Mouse (Mus musculus): ENCODE measurements around the gene Ccdc152.

Gene Ccdc152

DNA sequence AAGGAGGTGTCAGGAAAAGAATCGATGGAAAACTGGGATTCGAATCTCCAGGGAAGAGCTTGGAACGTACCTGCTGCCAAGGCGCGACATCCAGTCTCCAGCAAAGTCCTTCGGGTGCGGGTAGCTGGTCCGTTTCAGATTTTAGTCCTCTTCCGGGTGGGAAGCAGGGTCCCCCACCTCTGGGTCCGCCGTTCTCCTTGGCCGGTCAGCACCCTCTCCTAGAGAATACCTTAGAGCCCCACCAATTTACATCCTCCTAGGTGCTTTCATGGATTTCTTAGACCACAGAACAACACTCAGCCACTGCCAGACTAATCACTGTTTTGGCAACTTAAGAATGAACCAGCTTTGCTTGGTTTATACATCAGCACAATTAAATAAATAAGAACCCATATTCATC, at the start of gene Ccdc152:
TSS of gene Ccdc152 (minus strand) at position 101 of the 400 bp plus-strand sequence.
- DNase-seq (ENCODE audit: low spot score) = no peak

DNA sequence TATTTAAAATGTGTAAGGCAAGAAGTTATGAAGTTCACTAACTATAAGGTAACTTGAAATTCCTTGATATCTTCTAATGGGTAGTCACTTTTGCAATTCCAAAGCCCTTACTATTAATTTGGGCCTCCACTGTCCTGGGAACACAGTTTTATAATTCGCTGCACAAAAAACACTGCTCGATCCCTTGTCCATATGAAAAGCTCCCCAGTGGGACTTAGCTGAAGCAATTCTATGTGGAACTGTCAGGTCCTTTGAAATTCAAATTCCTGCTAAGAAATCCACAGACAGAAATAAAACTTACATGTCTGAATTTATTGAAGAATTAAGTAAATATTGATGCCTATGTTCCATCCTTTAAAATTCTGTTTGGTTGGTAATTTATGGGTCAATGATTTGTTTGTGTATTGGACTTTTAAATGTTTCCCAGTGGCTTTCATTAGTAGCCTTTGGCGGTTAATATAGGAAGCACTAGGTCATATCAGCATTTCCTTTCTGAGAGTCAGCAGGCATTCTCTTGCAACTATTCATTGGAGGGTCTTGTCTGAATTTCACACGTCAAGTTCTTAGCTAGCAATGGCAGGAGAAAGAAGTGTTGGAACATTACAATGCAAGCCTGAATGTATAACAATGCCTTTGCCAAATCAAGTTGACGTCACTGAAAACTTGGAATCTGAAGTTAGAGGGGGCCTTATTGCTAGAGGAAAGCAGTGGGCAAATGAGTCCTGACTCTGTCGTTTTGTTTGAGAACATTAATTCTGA, 46.2 kb upstream of the Ccdc152 start:
- no peak for DNase-seq (ENCODE audit: low spot score)

GRCm38 (mm10) chr15:3346682-3347081, 43.4 kb upstream of the Ccdc152 start:
- DNase-seq (ENCODE audit: low spot score) = no peak

GRCm38 (mm10) chr15:3344555-3344954, 41.2 kb upstream of the Ccdc152 start:
- no peak for DNase-seq (ENCODE audit: low spot score)

DNA sequence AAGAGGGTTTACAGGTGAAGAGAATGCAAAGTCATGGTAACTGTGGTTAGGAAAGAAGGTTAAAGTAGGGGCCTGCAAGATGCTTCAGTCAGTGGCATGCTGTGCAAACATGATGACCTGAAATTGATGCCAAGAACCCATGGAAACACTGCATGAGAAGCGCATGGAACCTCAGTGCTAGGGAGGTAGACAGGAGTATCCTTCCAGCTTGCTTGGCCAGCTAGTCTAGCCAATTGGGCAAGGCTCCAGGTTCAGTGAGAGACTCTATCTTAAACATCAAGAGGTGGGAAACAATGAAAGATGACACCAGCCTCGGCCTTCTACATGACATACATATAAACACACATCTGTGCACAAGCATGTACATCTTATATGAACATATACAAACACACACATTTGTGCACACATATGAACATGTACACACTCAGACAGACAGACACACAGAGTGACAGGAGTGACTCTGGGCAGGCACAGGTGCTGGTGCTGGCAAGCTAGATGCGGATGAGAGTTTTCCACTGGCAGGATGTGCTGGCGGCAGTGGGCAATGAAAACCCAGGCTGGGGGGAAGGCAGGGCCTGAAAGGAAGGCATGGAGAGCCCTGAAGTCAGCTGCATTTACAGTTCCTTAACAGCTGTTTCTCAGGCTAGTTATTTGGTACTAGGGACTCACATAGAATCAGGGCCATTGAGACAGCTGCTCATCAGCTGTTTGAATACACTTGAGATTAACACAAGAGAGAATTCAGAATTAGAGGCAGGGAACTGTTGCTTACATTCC, 38.7 kb upstream of the Ccdc152 start:
- DNase-seq (ENCODE audit: low spot score) = no peak

- DNase-seq (ENCODE audit: low spot score) = no peak
Observed at GRCm38 (mm10) chr15:3339847-3340246, 36.5 kb upstream of the Ccdc152 start.

DNA sequence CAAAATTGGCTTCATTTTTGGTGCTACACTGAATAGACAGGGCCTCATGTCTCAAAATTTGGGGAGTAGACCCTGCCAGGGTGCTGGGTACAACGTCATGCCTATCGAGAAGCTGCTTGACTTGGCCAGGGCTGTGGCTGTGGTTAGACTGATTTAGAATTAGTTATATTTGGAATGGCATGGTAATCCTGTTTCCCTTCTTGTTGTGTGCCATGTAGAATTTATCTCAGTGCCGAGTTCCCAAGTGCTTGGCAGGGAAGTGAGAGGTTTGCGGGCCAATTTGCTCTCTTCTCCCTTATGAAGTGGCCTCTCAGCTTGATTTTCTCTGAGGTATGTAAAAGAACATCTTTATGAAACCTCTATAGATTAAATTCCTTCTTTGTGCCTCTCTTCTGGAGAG, 29.2 kb upstream of the Ccdc152 start:
- DNase-seq (ENCODE audit: low spot score) = no peak

GRCm38 (mm10) chr15:3331813-3332212, 28.5 kb upstream of the Ccdc152 start:
- DNase-seq (ENCODE audit: low spot score) = no peak

DNA sequence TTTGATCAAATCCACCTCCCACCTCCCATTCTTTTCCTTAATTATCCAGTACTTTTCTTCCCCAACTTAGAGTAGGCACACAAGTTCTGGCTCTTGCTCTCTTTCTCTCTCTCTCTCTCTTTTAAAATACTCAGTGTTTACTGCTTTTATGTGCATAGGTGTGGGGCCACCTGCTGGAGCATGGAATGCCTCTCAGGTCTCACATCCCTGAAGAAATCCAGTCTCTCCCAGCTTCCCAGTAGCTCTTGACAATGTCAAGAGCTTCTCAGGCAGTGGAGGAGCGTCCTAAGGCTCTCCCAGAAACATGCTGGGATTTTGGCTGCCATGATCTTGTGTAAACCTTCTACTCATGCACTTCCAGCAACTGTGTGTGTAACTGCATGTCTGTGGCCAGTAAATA, 27.0 kb upstream of the Ccdc152 start:
- no peak for DNase-seq (ENCODE audit: low spot score)

- no peak for DNase-seq (ENCODE audit: low spot score)
Observed at GRCm38 (mm10) chr15:3323041-3323440, 19.7 kb upstream of the Ccdc152 start.

GRCm38 (mm10) chr15:3319929-3320328, 16.6 kb upstream of the Ccdc152 start:
- DNase-seq (ENCODE audit: low spot score) = no peak

DNA sequence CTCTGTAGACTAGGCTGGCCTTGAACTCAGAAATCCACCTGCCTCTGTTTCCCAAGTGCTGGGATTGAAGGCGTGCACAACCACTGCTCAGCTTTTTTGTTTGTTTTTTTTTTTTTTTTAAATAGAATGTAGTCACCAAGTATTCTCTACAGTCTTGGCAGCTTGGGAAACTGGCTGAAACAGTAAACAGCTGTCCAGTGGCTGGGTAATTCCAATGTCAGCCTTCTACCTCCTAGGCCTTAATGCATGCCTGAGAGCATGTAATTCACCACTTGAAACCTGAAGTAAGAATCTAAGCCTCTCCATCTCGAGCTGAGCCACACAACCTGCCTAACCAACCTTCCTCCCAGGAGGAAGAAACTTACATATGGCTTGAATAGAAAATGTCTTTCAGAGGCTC, 13.3 kb upstream of the Ccdc152 start:
- DNase-seq (ENCODE audit: low spot score) = no peak

- peak; percentile 5 for DNase-seq (ENCODE audit: low spot score)
Observed at GRCm38 (mm10) chr15:3312937-3313336, 9.6 kb upstream of the Ccdc152 start.

DNA sequence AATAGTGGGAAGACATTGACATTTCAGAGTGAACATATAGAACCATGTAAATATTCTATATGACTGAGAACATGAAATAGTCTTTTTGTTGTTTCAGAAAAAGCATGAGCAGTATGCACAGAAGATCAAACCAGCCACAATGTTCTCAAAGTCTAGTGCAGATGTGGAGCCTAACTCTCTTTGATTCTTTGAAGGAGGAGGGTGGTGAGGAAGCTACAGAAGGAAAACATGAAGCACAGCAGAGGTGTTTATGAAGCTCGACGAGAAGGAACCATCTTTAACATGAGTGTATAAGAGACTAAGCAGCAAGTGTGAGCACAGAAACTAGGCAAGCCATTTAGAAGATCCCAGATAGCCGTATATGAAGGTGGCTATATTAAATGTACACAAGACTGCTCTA, 6.5 kb upstream of the Ccdc152 start:
- no peak for DNase-seq (ENCODE audit: low spot score)

DNA sequence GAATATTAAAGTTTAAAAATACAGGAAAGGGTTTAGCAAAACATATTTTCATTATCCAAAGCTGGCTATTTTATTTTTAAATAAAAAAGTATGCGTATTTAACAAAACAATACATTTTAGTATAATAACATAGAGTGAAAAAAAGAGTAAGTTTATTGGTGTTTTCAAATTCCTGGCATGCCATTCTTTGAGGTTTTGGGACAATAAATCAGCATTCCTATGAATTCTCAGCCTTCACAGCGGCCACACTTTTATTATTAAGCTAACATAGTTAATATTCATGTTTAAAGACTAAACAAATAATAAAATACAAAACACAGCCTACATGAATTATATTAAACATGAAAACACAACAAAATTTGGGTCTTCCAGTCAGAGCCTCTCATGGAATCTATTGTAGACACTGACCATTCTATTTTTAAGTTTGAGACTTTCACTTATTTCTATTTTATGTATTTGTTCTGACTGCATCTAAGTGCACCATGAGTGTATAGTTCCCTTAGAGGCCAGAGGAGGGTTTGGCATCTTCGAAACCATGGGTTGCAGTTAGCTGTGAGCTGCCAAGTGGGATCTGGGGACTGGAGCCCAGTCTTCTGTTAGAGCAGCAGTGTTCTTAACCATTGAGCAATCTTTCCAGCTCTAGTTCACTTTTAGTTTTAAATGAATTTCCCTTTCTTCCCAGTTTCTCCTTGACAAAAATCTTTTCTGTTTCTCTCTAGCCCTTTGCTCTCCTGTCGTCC, 2.8 kb downstream of the Ccdc152 start:
- no peak for DNase-seq (ENCODE audit: low spot score)

DNA sequence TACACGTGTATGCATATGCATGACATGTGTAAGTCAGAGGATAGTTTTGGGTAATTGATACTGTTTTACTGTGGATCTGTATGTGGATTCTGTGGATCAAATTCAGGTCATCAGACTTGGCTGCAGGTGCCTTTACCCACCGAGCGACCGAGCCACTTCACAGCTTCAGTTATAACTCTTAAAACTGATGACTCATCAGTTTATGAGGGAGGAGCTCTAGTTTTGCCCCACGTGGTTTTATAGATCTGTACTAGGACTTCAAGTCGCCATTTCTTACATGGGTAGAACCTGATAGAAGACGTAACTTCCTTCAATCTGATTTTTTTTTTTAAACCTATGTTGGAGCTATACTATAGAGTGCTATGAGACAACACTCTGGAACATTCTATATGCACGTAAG, 5.7 kb downstream of the Ccdc152 start:
- no peak for DNase-seq (ENCODE audit: low spot score)

DNA sequence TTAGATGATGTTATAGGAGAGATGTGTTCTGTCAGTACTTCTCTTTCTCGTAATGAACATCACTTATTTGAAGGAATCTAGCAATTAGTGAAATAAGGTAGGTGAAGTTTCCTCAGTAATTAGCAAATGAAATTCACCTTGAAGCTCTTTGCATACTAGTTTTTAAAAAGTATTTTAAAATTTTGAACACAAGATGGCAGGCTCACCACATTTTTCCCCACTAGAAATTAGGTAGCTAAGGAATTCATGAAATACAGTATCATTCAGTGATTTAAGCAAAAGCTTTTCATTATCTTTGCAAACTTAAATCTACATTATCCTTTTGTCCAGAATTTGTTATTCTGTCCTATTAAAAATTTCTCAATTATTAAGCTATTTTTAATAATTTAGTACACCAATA, 7.3 kb downstream of the Ccdc152 start:
- DNase-seq (ENCODE audit: low spot score) = no peak

DNA sequence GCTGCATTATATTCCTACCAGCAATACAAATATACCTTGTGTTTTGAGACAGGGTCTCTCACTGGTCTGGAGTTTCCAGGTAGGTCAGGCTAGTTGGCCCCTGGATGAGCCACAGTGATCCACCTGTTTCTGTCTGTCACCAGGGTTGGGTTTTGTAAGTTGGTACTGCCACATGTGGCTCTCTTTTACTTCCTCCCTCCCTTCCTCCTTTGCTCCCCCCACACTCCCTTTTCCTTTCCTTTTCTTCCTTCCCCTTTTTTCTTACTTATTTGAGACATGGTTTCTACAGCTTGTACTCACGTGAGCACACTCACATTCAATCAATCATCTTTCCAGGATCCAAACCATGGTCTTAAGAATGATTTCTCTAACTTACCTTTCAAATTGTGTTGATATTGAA, 9.8 kb downstream of the Ccdc152 start:
- DNase-seq (ENCODE audit: low spot score) = no peak

GRCm38 (mm10) chr15:3290435-3290834, 12.9 kb downstream of the Ccdc152 start:
- no peak for DNase-seq (ENCODE audit: low spot score)

DNA sequence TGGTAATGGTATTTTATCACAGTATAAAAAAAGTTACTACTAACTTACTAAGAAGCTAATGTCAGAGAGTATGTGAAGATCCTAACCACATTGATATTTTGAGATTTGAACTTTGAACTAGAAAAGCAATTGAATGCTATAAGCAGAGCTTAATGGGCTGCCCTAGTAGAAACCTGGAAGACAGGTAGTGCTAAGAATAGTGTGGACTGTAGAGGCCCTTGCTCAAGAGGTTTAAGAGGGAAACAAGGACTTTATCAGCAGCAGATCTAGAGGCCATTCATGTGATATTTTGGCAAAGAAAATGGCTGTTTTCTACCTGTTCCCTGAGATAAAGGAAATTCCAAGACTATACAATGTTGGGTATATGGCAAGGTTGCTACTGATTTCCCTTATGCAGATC, 17.3 kb downstream of the Ccdc152 start:
- DNase-seq (ENCODE audit: low spot score) = no peak

- DNase-seq (ENCODE audit: low spot score) = no peak
Observed at GRCm38 (mm10) chr15:3281737-3282136, 21.6 kb downstream of the Ccdc152 start.

DNA sequence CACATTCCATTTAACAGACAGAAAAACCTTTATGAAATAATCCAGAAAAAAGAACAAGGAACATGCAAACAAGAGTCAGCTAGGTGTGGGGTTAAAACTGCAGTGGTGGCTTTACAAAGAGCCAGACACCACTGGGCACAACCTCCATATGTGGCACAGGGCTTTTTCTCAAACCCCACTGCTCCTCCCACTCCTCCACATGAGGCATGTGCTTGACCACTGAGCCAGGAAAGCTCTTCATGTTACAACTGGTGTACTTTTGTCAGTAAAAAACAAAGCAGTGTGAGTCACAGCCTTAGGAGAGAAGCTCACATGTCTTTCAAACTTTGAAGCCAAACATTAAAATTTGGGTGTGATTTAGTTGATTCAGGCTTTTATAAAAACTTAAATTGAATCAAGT, 22.1 kb downstream of the Ccdc152 start:
- DNase-seq (ENCODE audit: low spot score) = no peak

DNA sequence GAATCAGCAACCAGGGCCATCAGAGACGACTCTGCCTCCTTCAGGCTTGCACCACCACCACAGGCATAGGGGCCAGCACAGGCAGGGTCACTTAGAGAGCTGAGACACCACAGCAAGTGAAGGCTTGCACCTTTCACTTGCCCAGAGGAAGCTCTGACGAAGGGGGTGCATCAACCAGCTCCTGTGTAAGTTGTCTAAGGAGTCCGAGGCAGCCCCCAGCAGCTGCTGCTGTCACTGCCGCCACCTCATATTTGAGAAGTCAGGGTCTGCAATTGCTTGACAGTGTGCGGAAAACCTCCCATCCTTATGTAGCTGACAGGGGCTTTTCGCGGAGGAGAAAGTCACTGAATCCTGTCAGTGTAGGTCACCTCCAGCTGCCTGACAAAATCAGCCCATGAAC, 24.1 kb downstream of the Ccdc152 start:
- DNase-seq (ENCODE audit: low spot score) = no peak
